Mouse (Mus musculus): ENCODE measurements around the gene Fyco1. TPM values are rescaled to one million over a fixed set of nuclear protein-coding genes. Genes with fewer than 3 reads are reported as not detected.
A peak's percentile ranks its signal among the peaks of the same experiment; 100 is the strongest.
"Not testable (repeated sequence)": the region's sequence is repeated elsewhere in the genome, so short reads cannot be mapped to it uniquely, and the experiment has no call there.

The Fyco1 gene
- total RNA-seq, 2 experiments from 2014 or later: 206 to 217 TPM

GRCm38 (mm10) chr9:123756752-123757151, 94.9 kb downstream of the Fyco1 start:
- intact Hi-C loops (cut with DNase I): no loop called here
- no peak for DNase-seq

- intact Hi-C loops (cut with DNase I): no loop called here
- peak in 1 of 2 experiments; percentile 22 for DNase-seq
Measured at GRCm38 (mm10) chr9:123754333-123754732, 97.4 kb downstream of the Fyco1 start.

- intact Hi-C loops (cut with DNase I); DNase-seq: not testable (repeated sequence)
Measured at GRCm38 (mm10) chr9:123749687-123750086, 102.0 kb downstream of the Fyco1 start.

DNA sequence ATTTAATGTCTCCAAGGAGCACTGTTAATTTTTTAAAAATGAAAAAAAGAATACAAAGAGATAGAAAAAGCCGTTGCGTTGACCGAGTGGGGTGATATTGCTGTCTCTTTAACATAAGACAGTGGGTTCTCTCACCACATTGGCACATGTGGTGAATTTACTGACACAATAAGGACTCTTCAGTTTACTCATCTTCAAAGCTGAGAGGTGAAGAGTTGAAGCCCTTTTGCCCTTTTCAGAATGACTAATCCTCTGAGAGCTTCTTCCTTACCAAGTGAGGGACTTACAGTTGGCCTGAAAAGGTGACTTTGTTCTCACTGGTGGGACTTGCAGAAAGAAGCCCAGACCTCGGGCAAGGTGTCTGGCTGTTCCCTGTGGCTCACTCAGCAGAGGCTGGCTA, 110.9 kb downstream of the Fyco1 start:
- DNase-seq: no peak
- intact Hi-C loops (cut with DNase I): no loop called here

Other genes starting within 250 kb of the Fyco1 start
- not detected for gene Slc6a20b, start 219.3 kb downstream of the Fyco1 start, total RNA-seq (2021)
- under 1 TPM; 0.42 to 0.62 TPM for gene Ccr9, start 173.5 kb downstream of the Fyco1 start, total RNA-seq (2021)
- gene Slc6a20a, start 173.0 kb downstream of the Fyco1 start, total RNA-seq (2021): not detected
- 10 to 100 TPM; 38.3 to 42.2 TPM for gene Lztfl1, start 134.2 kb downstream of the Fyco1 start, total RNA-seq (2021)
- not detected for gene Cxcr6, start 45.4 kb downstream of the Fyco1 start, total RNA-seq (2021)
- not detected for gene Xcr1, start 10.1 kb upstream of the Fyco1 start, total RNA-seq (2021)
- 1 to 10 TPM; 1.3 to 1.7 TPM for gene Ccr1, start 116.8 kb upstream of the Fyco1 start, total RNA-seq (2021)
- gene Ccr1l1, start 126.5 kb upstream of the Fyco1 start, total RNA-seq (2021): not detected
- under 1 TPM in 1 of 2 experiments, not detected in 1; 0.10 TPM for gene Ccr3, start 170.1 kb upstream of the Fyco1 start, total RNA-seq (2021)